Mouse (Mus musculus) cerebellum, postnatal 25 days (tissue): ENCODE results near the gene Xxylt1.

ENCODE experiments used
- DNase-seq, 2 experiments: peaks; one replicate each; pipeline ENCODE4 v3.0.0; 2021; ENCODE audit warnings: mixed read lengths in 2 of 2

The Xxylt1 gene

DNA sequence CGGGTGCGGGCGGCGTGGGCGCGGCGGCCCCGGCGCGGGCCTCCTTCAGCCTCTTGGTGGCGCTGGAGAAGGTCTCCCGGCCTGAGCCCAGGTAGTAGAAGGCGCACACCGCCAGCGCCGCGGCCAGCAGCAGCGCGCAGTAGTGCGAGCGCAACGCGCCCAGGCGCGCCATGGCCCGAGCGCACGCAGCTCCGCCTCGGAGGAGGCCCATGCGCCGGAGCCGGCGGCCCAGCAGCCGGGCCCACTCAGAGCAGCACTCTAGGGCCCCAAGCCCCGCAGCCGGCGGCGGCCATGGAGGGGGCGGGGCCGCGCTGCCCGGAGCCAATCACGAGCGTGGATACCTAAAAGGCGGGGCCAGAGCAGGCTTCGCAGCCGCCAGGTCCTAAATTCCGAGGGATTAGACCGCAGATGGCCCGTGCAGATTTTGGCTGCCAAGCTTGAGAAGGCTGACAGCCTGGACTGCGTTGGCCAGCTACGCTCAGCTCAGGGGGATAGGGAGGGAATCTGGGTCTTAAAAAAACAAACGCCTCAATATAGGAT, at the start of gene Xxylt1:
Gene Xxylt1 (minus strand): TSS at position 308 of the 540 bp plus-strand sequence.
- peak; percentile 98 to 99 for DNase-seq

DNA sequence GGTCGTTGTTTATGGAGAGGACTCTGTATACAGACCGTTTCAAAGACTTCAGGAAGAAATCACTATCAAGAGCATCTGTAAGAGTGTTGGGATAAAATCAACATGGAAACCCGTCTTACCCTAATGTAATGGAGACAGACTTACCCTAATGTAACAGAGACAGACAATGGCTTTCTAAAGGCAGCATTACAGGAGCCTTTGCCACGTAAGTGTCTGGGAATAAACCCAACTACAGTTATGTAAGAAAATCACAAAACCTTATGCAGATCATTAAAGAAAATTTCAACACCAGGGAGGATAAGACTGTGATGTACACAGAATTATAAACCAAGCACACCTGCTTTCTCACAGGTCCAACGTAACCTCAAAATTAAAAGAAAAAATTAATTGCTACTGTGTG, 46.9 kb upstream of the Xxylt1 start:
- DNase-seq = no peak

DNA sequence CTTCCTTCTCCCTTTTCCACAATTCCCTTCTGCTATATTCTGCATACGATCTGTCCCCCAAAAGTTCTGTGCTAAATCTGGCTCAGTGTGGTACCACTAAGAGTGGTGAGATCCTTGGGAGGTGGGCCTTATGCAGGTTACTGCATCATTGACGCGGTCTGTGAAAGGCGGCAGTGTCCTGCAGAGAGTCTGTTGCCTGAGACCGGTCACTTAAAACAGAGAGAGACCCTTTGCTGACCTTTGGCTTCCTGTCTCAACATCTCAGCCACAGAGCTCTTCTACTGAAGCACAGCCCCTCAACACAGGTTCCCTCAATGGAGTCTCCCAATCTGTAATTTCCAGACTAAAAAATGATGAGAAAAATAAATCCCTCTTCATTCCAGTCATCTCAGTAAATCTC, 43.8 kb upstream of the Xxylt1 start:
- DNase-seq = no peak

DNA sequence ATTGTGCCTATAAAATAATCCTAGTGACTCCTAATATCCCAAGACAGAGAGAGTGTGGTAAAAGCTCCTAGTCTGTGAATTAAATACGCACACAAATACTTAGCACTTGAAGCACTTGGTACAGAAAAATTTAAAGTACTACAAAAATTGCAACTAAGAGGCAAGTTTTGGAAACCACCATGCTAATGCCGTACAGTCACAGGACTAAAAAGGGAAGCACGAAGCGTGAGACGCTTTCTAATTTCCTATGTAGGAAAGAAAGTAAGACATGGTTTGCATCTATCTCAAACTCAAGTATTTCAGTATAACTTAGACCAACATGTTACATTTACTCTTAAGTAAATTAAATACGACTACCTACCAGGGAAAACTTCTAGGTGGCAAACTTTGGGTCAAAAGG, 40.4 kb upstream of the Xxylt1 start:
- DNase-seq = no peak

DNA sequence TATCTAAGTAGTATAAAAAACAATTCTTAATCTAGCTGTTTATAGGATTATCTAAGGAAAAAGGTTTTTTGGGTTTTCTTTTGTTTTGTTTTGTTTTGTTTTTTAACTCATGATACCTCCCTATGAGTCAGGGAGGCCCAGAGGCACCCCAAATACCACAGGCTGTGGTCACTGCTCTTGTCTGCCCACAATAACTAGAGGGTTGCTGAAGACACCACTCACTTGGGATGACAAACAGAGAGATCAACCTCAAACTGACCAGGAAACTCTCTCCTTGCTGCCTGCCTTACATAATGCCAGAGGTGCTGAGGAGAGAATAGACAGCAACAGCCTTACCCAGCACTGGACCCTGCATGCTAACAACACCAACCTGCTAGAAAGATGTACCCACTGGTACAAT, 32.4 kb upstream of the Xxylt1 start:
- DNase-seq = no peak

DNA sequence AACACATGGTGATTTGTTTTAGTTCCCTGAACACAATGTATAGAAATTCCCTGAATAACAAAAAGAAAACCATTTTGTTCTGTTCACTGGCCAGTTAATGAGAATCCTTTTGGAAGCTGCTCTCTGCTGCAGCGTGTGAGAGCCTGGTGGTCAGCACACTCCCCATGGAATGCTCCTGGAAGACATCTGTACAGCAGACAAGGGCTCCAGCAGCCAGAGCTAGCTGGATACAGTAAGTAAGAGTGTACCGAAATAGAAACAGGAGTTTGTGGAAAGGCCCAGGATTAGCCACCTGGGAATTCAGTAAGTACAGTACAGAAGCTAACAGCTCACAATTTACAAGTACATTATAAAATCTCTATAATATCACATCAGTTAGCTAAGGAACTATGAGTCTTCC, 20.1 kb upstream of the Xxylt1 start:
- DNase-seq = no peak

DNA sequence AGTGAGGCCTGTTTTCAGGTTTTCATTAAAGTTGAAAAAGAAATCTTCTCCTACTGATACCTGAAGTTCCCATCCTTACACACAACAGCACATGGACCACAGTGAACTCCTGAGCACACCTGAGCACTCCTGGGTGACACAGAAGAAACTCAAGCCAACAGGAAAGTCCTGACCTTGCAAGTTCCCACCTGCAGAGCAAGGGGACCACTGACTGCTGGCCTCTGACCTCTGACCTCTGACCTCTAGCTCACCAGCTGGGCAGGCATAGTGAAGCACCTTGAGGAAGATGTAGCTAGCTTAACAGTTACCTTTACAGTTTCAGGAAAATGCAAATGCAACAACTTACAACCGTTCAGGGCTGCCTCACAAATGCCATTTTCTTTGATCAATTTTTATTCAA, 18.7 kb upstream of the Xxylt1 start:
- DNase-seq = no peak

DNA sequence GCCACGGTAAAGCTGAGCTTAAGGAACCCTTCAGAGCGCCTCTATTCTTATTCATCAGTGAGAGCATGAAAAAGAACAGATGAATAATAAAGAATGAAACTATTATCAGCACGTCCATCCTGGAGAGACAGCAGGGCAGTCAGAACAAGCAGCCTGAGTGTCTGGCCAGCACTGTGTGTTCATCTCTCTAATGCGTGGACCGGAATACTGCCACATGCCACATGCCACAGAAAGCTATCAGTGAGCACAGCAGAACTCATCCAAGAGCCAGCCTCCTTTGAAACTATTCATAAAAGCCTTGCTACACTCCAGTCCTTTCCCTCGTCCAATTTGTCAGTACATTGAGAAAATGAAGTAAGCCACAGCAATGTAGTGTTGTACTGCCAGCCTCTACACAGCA, 12.8 kb upstream of the Xxylt1 start:
- DNase-seq = no peak

DNA sequence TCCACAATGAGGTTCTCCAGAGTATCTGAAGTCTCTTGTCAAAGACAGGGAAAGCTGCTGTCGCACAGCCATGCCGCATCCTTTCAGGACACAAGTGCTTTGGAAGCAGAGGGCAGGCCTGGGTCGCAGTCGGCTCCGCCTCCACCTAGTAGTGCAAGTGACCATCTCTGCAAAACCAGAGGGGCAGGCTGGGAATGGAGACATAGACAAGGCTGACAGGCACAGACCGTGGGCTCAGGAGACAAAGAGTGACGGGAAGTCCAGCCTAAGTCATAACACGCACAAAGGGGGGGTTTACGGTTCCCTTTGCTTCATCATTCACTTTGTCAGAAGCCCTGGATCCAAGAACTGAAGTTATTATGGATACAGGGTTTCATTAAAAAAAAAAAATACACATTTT, 12.0 kb upstream of the Xxylt1 start:
- DNase-seq = no peak

DNA sequence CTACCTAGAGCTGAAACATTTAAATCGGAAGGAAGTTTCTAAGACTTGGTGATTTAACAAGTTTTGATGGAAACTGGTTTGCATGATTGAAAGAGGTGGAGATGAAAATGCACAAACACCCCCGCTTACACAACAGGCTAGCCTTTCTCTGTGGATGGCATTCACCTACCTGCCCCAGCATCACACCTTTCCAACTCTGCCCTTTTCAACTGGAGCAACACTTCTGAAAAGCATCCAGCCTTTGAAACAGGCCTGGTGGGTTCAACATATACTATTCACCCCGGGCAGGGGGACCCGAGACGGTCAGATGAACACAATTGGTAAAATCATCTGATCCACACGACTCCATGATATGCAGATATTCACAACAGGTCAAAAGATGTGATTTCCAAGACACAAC, 659 bp upstream of the Xxylt1 start:
- DNase-seq = no peak

DNA sequence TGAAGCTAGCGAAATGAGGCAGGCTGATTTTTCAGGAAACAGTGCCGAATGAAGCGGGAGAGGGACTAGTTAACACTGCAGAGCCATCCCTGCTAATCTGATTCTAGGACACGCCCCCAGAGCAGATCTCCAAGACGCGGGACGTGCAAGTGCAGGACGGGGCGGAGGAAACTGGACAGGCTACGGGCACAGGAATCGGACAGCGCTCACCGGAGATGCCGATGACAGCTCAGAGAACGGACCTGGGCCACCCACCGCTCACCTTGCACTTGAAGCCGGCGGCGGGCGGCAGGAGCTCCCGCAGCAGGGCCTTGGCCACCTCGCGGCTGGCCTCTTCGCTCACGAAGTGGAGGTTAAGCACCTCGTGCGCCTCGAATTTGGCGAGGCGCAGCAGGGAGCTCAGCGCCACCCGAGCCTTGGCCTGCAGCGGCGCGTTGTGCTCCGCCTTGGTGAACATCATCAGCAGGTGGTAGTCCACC, 620 bp downstream of the Xxylt1 start:
- DNase-seq = peak; percentile 78 to 80

DNA sequence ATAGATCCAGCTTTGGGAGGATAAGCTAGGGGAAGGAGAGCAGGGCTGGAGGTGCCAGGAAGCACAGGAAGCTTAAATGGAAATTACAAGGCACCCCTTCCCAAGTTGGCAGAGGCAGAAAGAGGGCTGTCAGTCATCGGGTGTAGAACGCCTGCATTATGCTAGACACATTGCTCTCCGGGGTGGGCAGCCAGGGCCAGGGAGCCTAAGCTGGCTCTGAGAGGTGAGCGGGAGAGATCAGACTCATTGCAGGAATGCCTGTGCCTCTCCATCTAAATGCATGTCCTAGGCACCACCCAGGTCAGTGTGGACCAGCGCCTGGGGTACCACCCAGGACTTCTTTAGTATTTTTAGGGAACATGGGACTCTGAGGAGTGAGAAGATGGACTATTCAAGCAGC, 3.8 kb downstream of the Xxylt1 start:
- DNase-seq = no peak

DNA sequence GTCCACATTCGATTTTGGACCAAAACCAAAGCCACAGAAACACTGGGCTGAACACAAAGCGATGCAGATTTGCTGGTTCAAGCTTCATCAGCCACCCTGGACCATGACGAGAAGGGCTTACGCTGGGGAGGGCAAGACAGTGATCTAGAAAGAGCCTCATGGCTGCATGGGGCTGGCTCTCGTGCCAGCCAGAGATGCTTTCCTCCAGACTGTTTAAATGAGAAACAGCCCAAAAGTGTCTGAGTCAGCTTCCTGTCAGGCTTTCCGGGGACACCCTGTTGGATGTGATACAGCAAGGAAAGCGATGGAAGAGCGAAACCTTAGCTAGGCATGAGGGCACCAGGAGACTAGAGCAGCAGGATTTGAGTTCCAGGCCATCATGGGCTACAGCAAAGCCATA, 4.8 kb downstream of the Xxylt1 start:
- DNase-seq = no peak

DNA sequence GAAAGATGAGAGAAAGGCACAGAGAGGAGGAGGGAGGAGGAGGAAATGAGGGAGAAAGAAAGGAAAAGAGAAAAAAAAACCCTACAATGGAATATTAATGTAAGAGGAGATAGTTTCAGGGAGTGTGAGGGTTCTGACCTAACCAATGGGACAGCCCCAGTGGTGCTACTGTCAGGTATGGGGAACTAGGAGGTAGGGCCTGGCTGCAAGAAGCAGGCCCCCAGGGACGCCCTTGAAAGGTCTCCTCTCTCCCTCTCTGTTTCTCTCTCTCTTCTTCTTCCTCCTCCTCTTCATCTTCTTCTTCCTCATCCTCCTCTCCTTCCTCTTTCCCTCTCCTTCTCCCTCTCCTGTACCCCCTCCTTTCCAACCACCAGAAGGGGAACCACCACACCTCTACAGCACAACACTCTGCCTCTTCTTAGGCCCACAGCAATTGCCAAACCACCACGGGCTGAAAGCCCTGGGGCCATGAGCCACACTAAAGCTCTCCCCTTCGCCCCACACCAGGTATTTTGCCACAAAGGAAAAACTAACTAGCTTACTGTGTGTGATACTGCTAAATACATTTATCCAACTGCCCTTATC, 6.8 kb downstream of the Xxylt1 start:
- DNase-seq = no peak

DNA sequence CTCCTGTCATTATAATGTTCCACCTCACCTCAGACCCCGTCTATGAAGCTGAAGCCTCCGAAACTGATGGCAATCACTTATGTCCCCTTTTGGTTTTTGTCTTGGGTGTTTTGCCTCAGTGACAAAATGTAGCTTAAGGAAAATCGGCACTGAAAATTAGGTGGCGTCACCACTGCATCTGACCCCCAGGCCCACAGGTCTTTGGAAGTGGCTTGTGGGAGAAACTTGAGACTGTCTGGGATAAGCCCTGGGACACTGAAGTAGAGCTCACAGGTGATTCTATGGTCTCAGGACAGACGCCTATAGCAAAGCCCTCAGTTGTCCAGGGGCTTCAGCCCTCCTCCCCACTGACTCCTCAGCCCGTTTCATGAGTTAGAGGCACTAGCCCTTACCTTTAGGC, 9.5 kb downstream of the Xxylt1 start:
- peak in 1 of 2 experiments; percentile 2 for DNase-seq

DNA sequence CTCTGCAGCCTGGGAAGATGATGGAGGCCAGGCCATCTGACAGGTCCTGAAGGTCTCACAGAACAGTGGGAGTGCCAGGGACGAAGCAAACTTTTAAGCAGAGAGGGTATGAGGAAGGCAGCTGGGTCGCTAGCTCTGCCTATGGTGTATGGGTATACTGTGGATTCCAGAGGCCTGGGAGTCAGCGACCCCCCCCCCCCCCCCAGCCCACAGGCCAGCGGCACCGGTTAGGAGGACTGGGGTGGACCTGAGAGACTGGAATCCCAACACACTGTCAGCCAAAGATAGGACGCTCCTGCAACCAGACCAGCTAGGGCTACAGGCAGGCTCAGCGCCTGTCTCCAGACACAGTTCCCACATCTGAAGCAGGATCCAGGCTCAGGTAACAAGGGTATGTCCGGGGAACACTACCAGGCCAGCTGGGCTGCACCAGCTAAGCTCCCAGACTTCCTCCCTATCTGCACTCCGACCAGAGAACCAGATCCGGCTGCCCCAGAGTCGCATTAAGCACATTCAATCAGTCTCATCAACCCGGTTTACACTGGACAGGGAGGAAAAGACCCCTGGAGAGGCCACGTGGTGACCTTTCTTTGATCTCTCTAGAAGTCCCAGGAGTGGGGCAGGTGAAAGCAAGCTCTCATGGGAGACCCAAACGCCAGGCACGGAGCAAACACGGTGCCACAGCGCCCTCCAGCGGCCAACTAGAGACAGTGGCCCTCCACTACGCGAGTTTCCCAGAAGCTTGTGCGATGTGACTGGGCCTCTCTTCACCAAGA, 10.7 kb downstream of the Xxylt1 start:
- peak; percentile 91 to 93 for DNase-seq

DNA sequence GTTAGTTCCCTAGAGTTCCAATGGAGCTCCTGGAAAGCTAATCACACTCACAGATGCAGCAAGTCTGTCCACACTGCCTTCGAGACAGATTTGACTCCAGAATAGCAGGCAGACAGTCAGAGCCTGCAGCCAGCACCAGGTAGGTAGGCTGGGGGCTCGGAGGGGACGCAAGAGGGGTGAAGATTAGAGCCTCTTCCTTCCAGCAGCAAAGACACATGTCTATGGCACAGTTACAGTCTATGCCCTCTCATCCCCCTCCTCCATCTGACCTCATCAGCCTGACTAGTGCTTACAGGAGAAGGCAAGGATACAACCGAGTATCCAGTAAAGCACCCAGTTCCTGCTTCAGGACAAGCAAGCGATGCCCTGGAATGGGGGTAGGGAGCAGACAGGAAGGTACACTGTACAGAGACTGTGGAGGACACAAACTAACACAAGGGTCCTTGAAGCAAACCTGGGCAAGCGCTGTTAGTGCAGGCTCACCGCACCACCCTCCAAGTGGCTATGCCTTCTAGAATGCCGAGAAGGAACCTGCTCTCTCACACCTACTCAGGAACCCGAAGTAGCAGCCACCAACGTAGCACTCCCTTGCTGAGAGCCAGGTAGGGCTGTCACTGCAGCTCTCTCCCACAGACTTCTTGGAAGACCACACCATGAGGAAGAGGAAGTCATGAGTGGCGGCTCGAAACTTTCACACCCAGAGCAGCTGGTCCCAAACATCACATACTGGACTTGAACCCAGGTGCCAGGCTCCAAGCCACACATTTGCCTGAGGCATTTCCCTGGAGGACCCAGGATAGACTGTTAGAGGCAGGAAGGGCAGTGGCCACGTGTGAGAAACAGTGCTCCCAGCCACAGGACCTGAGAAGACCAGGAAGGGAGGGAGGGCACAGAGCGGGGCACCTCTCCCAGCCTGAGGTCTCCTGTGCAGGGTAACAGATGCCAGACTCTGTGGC, 11.7 kb downstream of the Xxylt1 start:
- DNase-seq = no peak

DNA sequence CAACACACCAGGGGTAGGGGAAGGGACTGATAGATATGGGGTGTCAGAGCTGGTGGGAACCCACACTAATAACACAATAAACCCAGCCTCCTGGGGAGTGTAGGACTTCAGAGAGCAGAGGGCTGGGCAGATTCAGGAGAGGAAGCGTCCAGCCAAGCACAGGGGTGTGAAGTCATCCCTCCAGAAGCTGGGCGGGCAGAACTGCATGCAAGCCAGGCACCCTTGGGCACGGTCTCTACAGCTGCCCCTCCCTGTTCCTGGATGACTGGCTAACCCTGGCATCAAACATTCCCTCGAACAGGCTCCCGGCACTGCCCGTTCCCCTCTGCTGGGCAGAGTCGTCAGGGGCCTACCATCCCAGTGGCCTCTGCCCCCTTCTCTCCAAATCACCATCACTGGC, 13.0 kb downstream of the Xxylt1 start:
- no peak for DNase-seq

DNA sequence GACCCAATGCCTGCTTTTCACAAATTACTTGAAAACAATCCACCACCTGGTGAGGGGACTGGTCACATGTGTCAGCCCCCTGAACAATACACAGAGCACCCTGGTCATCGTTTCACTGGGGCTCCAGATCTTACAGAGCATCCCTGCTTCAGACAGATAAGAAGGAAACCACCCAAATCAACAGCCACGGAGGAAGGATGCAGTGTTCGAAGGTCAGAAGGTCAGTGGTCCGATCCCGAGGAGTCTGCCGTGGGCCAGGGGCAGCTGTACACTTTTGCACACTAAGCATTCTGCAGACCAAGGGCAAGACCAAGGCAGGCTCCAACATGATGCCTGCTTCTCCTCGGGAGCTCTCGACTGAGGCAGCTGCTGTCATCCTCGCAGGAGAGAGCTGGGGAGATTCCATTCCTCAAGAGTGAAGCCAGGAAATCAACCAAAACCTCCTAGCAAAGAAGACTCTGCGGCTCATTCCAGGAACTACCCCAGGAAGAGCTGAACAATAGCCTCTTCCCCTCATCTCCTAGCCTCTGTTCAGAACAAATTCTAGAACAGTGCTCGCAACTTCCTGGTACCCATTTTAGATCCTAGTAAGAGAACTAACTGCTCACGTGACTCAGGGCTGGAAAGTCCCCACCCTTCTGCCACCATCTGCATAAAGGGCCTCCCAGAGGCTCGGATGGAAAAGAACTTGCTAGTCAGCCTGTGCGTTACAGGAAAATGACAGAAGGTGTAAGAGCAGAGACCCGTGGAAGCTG, 14.7 kb downstream of the Xxylt1 start:
- DNase-seq = no peak

DNA sequence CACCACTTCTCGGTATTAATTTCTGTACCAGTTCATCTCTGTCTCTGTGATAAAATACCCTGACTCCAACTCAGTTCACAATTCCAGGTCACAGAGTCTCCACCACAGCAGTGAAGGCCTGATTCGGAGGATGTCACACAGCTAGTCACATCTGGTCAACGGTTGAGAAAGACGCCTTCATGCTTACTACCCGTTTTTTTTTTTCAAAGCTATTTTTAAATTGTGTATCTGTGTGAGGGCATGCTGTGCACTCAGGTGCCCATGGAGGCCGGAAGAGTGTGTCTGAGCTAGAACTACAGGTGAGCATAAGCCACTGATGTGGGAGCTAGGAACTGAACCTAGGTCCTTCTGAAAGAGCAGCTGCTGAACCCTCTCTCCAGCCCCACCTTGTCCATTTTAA, 16.4 kb downstream of the Xxylt1 start:
- DNase-seq = no peak

DNA sequence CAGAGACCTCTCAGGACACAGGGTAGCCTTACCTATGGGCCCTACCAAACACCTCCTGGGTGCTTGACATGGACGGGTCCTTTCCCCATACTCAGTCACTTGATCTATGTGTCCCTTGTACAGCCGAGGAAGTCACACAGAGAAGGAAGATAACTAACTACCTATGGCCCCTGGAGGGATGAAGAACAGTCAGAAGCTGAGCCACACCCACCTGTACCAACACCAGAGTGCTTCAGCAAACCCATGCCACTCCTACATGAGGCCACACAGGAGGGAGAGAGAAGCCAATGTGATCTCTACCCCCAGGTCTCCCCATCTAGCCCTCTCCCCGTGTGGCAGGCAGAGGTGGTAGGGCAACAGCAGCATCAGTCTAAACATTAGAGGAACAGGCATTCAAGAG, 18.3 kb downstream of the Xxylt1 start:
- no peak for DNase-seq

DNA sequence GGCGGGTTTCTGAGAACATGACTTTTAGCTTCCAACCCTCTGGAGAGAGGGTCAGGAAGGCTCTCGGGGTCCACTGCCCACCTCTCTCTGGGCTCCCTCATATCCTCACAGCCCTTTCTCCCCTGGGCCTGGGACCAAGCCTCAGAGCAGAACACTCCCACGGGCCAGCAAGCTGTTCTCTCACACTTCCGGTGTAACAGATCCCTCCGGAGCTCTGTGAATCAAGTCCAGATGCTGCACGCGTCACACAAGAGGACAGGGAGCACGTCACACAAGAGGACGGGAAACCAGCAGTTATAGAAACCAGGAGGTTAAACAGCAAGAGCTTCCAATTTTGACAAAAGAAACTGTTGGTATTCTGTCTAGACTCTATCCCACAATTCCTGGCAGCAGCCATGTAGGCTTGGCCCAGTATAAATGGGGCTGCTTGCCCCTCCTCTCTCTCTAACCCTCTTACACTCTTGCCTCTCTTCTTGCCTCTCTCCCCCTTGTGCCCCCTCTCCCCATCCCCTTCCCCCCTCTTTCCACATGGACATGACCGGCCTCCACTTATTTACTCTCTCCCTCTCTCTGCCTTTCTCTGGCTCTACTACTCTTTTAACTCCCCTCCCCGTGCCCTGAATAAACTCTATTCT, 19.9 kb downstream of the Xxylt1 start:
- no peak for DNase-seq
